Mouse (Mus musculus) forebrain, embryonic 14.5 days (tissue): ENCODE data around the gene Trim44. TPM values are rescaled to one million over a fixed set of nuclear protein-coding genes. Genes with fewer than 3 reads are reported as not detected.

Experiments used
- ATAC-seq: fragments of 200-750 bp; cut with Nextera tagmentation; 2 replicates; pipeline ENCODE4 v1.8.0; 2017; ENCODE audit warnings: mild to moderate bottlenecking, moderate library complexity
- DNase-seq: peaks from one replicate; pipeline ENCODE4 v3.0.0-alpha.2; 2015; ENCODE audit warnings: low spot score
- H3K27ac ChIP-seq: fragments of 300-500 bp; sonication (generic); 2 replicates; pipeline ENCODE4 v1.5.1; 2014; ENCODE audit warnings: low read depth, mild to moderate bottlenecking, control low read depth, low read length, moderate library complexity
- H3K27me3 ChIP-seq: fragments of 300-500 bp; sonication (generic); replicated peaks from 2 replicates; pipeline ENCODE4 v1.6.1; 2014; ENCODE audit warnings: low read length, control low read depth, mixed read lengths; ENCODE audit not compliant: control insufficient read depth, insufficient read depth
- H3K36me3 ChIP-seq: fragments of 300-500 bp; sonication (generic); 2 replicates; pipeline ENCODE4 v1.6.1; 2014; ENCODE audit warnings: low read length, control low read depth; ENCODE audit not compliant: control insufficient read depth, insufficient read depth
- H3K4me1 ChIP-seq: fragments of 300-500 bp; sonication (generic); 2 replicates; pipeline ENCODE4 v1.6.1; 2014; ENCODE audit warnings: antibody characterized with exemption, low read length, control low read depth; ENCODE audit not compliant: control insufficient read depth, insufficient read depth
- H3K4me2 ChIP-seq: fragments of 300-500 bp; sonication (generic); 2 replicates; pipeline ENCODE4 v1.6.1; 2014; ENCODE audit warnings: mild to moderate bottlenecking, control low read depth, low read length
- H3K4me3 ChIP-seq: fragments of 300-500 bp; sonication (generic); 2 replicates; pipeline ENCODE4 v1.5.1; 2014; ENCODE audit warnings: low read depth, low read length, control low read depth
- H3K9ac ChIP-seq: fragments of 300-500 bp; sonication (generic); 2 replicates; pipeline ENCODE4 v1.6.1; 2014; ENCODE audit warnings: mild to moderate bottlenecking, low read length, control low read depth, moderate library complexity
- H3K9me3 ChIP-seq: fragments of 300-500 bp; sonication (generic); replicated peaks from 2 replicates; pipeline ENCODE4 v1.6.1; 2016; ENCODE audit warnings: low read length, control low read depth, mixed read lengths; ENCODE audit not compliant: control insufficient read depth
- WGBS: fragments of 180-500 bp; shearing (Covaris S2); extraction: QIAGEN DNeasy Blood & Tissue Kit; methylation state at CpG from one replicate; pipeline ENCODE4 v1.1.7; 2014; 5-methylcytosine and 5-hydroxymethylcytosine counted together
- polyA plus RNA-seq: library from polyadenylated mRNA; unstranded; fragments of >200 nt; fragmentation: Nextera tagmentation; extraction: Ambion mirVana; gene quantifications from 2 replicates; pipeline ENCODE4 v1.2.1, GENCODE M21; 2014

The Trim44 gene
- polyA plus RNA-seq, 1 experiment from 2014 or later = 29.8 TPM

DNA sequence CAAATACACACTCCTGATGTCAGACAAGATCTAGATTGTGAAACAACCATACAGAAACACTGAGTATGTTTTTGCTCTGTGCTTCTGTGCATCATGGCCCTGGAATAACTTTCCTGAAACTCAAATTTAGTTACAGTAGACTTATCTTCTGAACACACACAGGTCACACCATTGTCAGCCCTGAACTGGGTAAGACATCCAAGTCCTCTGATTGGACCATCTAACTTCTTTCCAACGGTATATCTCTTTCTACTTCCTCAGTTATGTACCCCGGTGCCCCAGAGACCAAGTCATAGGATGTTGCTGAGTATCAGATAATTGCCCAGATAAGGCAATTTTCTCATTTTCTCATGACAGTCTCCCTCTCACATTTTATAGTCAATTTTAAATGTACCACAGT lies 5.1 kb upstream of the Trim44 start:
- no peak for ATAC-seq

DNA sequence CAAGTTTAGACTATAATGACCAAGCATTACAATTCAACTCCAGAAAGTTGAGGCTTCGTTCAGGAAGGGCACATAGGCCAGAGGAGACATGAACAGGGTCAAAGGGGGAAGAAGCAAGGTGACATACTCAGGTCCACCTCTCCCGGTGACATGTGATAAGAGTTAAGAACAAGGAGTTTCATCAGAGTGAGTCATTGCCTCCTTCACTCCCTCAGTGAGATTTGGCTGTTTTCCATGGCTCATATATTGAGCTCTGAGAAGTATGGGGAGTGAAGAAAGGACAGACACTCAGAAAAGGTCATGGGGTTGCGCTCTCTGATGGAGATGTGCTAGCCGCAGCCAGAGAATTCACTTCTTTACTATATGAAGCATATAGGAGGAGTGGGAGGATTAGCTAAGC lies 3.0 kb upstream of the Trim44 start:
- ATAC-seq (no peak), DNase-seq (no peak)
- Histone ChIP-seq H3K9me3 (no peaks in the 10 kb centered on the region), H3K9ac (no peak overlapping the region), H3K27me3 (no peaks in the 10 kb centered on the region), H3K4me2 (no peak overlapping the region), H3K36me3 (no peaks in the 10 kb centered on the region), H3K27ac (no peak overlapping the region), H3K4me3 (no peak overlapping the region), H3K4me1 (peaks cover 19% of the 10 kb centered on the region)
- WGBS = 90% methylated on average over 4 of the region's 4 CpGs

More for the DNA sequence above, 5.1 kb upstream of the Trim44 start:
- Histone ChIP-seq H3K4me2 (no peak overlapping the region), H3K4me3 (no peak overlapping the region), H3K27ac (no peak overlapping the region), H3K9me3 (no peaks in the 10 kb centered on the region), H3K9ac (no peak overlapping the region), H3K4me1 (0 out of 2 replicates have a peak, but pooled peaks cover 4% of the 10 kb centered on the region), H3K36me3 (no peaks in the 10 kb centered on the region), H3K27me3 (no peaks in the 10 kb centered on the region)
- no peak for DNase-seq
- 87% methylated on average over 2 of the region's 2 CpGs for WGBS

- Histone ChIP-seq H3K4me3 (no peak overlapping the region), H3K27ac (no peak overlapping the region), H3K36me3 (no peaks in the 10 kb centered on the region), H3K4me1 (peaks cover 19% of the 10 kb centered on the region), H3K4me2 (no peak overlapping the region), H3K9me3 (no peaks in the 10 kb centered on the region), H3K27me3 (no peaks in the 10 kb centered on the region), H3K9ac (no peak overlapping the region)
- no peak for DNase-seq
- ATAC-seq = no peak
- 90% methylated on average over 3 of the region's 3 CpGs for WGBS
Measured at GRCm38 (mm10) chr2:102409741-102410140, 2.1 kb upstream of the Trim44 start.

- Histone ChIP-seq H3K36me3 (no peaks in the 10 kb centered on the region), H3K4me2 (peak overlapping the region; percentile 2; the same call in 1 of the 2 replicates), H3K9ac (no peak overlapping the region), H3K4me3 (no peak overlapping the region), H3K27ac (no peak overlapping the region), H3K27me3 (no peaks in the 10 kb centered on the region), H3K9me3 (no peaks in the 10 kb centered on the region), H3K4me1 (peaks cover 19% of the 10 kb centered on the region)
- 70% methylated on average over 4 of the region's 4 CpGs for whole genome bisulfite sequencing
- ATAC-seq = peak; percentile 80
- peak; percentile 90 for DNase-seq
Measured at GRCm38 (mm10) chr2:102406324-102407304, 1.0 kb downstream of the Trim44 start.

DNA sequence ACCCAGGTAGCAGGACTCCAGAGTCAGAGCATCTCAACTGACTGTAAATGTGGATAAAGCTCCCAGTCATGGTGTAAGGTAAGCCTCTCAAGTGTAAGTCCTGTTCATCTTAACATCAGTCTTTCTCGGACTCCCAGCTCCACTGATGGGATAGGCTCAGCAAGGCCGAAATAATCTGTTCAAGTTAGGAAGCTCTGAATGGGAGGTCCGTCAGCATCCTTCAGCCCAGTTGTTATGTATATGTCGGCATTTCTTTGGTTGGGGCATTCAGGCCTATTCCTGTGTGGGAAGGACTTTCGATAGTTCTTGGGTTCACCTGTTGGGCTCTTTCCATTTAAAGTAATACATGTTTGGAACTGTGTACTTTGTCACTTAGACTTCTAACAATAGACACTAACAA lies 3.6 kb downstream of the Trim44 start:
- Histone ChIP-seq H3K4me1 (peaks cover 30% of the 10 kb centered on the region), H3K27ac (no peak overlapping the region), H3K4me3 (no peak overlapping the region), H3K36me3 (no peaks in the 10 kb centered on the region), H3K9me3 (no peaks in the 10 kb centered on the region), H3K9ac (no peak overlapping the region), H3K27me3 (no peaks in the 10 kb centered on the region), H3K4me2 (no peak overlapping the region)
- WGBS = 77% methylated on average over 5 of the region's 5 CpGs
- ATAC-seq (no peak), DNase-seq (no peak)

- Histone ChIP-seq H3K36me3 (no peaks in the 10 kb centered on the region), H3K9me3 (no peaks in the 10 kb centered on the region), H3K4me2 (no peak overlapping the region), H3K27me3 (no peaks in the 10 kb centered on the region), H3K27ac (no peak overlapping the region), H3K4me3 (no peak overlapping the region), H3K4me1 (peaks cover 30% of the 10 kb centered on the region), H3K9ac (no peak overlapping the region)
- ATAC-seq (no peak), DNase-seq (no peak)
- 90% methylated on average over 4 of the region's 4 CpGs for WGBS
Measured at GRCm38 (mm10) chr2:102403306-102403705, 4.3 kb downstream of the Trim44 start.

- peak overlapping the region; percentile 83 for H3K4me2 ChIP-seq
- 15% methylated on average over 6 of the region's 6 CpGs for WGBS
- H3K27ac ChIP-seq = peak overlapping the region; percentile 96
- peaks cover 16% of the 10 kb centered on the region for H3K4me1 ChIP-seq
- H3K9me3 ChIP-seq = no peaks in the 10 kb centered on the region
- no peak for DNase-seq
- H3K9ac ChIP-seq = peak overlapping the region; percentile 87
- H3K4me3 ChIP-seq = peak overlapping the region; percentile 64
- no peak for ATAC-seq
- no peaks in the 10 kb centered on the region for H3K27me3 ChIP-seq
- no peaks in the 10 kb centered on the region for H3K36me3 ChIP-seq
Measured at GRCm38 (mm10) chr2:102401352-102401692, 6.3 kb downstream of the Trim44 start.

DNA sequence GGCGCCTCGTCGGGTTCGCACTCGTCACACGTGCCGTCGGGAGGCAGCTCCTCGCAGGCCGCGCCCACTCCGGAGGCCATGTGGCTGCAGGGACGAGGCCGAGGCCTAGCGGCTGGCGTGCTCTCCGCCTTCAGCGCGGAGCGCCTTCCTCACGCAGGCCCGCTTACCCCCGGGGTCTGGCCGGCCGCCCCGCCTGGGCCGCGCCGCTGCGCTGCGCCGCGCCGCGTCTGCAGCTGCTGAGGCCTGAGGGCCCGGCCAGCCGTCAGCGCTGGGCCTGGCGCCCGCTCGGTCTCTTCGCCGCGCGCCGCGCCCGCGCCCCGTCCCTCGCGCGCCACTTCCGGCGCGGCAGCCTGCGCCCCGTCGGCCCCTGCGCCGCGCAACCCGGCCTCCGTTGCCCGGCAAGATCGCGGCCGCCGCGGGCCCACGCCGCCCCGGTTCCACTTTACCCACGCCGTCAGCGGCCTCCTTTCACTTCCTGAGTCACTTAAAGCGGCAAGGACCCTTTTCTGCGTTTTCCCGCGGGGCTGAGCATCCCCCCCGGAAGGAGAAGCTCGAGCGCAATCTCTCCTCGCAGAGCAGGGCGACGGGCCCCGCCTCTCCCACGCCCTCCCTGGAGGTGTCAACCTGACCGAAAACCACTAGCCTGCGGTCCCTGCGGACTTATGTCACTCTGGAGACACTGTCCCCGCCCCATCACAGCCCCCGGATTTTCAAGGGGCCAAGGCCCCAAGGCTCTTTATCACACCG lies 6.8 kb downstream of the Trim44 start:
- ATAC-seq = peak; percentile 92

More for the DNA sequence above, 6.8 kb downstream of the Trim44 start:
- peak overlapping the region; percentile 64 for H3K4me3 ChIP-seq
- under 1% methylated on average over 76 of the region's 94 CpGs for WGBS
- peaks cover 11% of the 10 kb centered on the region for H3K4me1 ChIP-seq
- DNase-seq = peak; percentile 92
- H3K9ac ChIP-seq = peak overlapping the region; percentile 87
- no peaks in the 10 kb centered on the region for H3K9me3 ChIP-seq
- peak overlapping the region; percentile 83 for H3K4me2 ChIP-seq
- H3K36me3 ChIP-seq = no peaks in the 10 kb centered on the region
- peak overlapping the region; percentile 96 for H3K27ac ChIP-seq
- no peaks in the 10 kb centered on the region for H3K27me3 ChIP-seq
